Mouse (Mus musculus): Measurements from ENCODE around the gene Mageb1.
"Not testable (repeated sequence)": the region's sequence is repeated elsewhere in the genome, so short reads cannot be mapped to it uniquely, and the experiment has no call there.

DNA sequence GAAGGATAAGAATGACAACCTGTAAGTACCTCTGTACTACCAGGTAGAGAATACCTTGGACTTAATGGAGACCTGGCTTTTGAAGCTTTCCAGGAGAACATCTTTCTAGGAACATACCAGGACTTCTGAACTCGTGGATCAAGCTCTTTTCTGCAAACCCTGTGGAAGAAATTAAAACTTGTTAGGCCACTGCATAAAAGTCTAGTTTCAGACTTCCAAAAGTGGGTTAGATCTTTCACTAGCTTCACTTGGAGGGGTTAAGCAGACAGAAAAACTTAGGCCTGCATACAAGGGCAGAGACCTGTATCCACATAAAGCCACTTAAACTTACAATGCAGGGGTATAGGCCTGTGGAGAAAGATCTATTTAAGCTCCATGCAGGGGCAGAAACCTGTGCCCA lies at the start of gene Mageb1:
- TF ChIP-seq CTCF (IDR thresholded peaks at IDR 0.05; ENCODE audit: borderline replicate concordance, insufficient read depth, low read length); POLR2A (IDR thresholded peaks at IDR 0.05; ENCODE audit: low read depth, low read length): not testable (repeated sequence)

Measured in embryonic fibroblast, embryonic 13.5 days (primary cell).